Mouse (Mus musculus): ENCODE data around the gene Wdr44. TPM values are rescaled to one million over a fixed set of nuclear protein-coding genes. Genes with fewer than 3 reads are reported as not detected.
"Not testable (repeated sequence)": the region's sequence is repeated elsewhere in the genome, so short reads cannot be mapped to it uniquely, and the experiment has no call there.

Wdr44 gene
- polyA plus RNA-seq, 1 experiment from 2014 or later: 9.1 TPM

GRCm38 (mm10) chrX:23699023-23699422, 6.2 kb downstream of the Wdr44 start:
- 100% methylated on average over 1 of the region's 1 CpGs for WGBS
- H3K9me3 ChIP-seq: no peaks in the 10 kb centered on the region

GRCm38 (mm10) chrX:23717247-23717646, 24.4 kb downstream of the Wdr44 start:
- Histone ChIP-seq H3K9ac (no peak overlapping the region), H3K4me2 (replicated peaks) (no peak overlapping the region), H3K9me3 (no peaks in the 10 kb centered on the region), H3K4me1 (no peaks in the 10 kb centered on the region), H3K27ac (no peak overlapping the region), H3K4me3 (no peak overlapping the region), H3K36me3 (no peaks in the 10 kb centered on the region), H3K27me3 (no peaks in the 10 kb centered on the region)
- no peak for ATAC-seq (ENCODE audit: low FRiP score, low read depth)
- 72% methylated on average over 1 of the region's 1 CpGs for WGBS

More at GRCm38 (mm10) chrX:23699023-23699422, 6.2 kb downstream of the Wdr44 start:
- H3K36me3 ChIP-seq: no peaks in the 10 kb centered on the region
- H3K9ac ChIP-seq: no peak overlapping the region
- no peak overlapping the region for H3K4me3 ChIP-seq
- H3K4me1 ChIP-seq: no peaks in the 10 kb centered on the region
- H3K27me3 ChIP-seq: no peaks in the 10 kb centered on the region
- ATAC-seq (ENCODE audit: low FRiP score, low read depth): no peak
- H3K4me2 ChIP-seq (replicated peaks): no peak overlapping the region
- H3K27ac ChIP-seq: no peak overlapping the region

- H3K4me2 ChIP-seq (replicated peaks): no peak overlapping the region
- H3K36me3 ChIP-seq: no peaks in the 10 kb centered on the region
- no peak overlapping the region for H3K4me3 ChIP-seq
- H3K27me3 ChIP-seq: no peaks in the 10 kb centered on the region
- no peaks in the 10 kb centered on the region for H3K9me3 ChIP-seq
- no peak overlapping the region for H3K27ac ChIP-seq
- H3K4me1 ChIP-seq: no peaks in the 10 kb centered on the region
- 68% methylated on average over 1 of the region's 1 CpGs for WGBS
- ATAC-seq (ENCODE audit: low FRiP score, low read depth): no peak
- H3K9ac ChIP-seq: no peak overlapping the region
Observed at GRCm38 (mm10) chrX:23727463-23727862, 34.6 kb downstream of the Wdr44 start.

GRCm38 (mm10) chrX:23754671-23755070, 61.8 kb downstream of the Wdr44 start:
- Histone ChIP-seq H3K36me3 (no peaks in the 10 kb centered on the region), H3K27ac (no peak overlapping the region), H3K4me2 (replicated peaks) (no peak overlapping the region), H3K9ac (no peak overlapping the region), H3K27me3 (no peaks in the 10 kb centered on the region), H3K4me1 (no peaks in the 10 kb centered on the region), H3K9me3 (no peaks in the 10 kb centered on the region), H3K4me3 (no peak overlapping the region)
- no peak for ATAC-seq (ENCODE audit: low FRiP score, low read depth)
- WGBS: 75% methylated on average over 1 of the region's 1 CpGs

- H3K4me3 ChIP-seq: no peak overlapping the region
- no peaks in the 10 kb centered on the region for H3K9me3 ChIP-seq
Observed at GRCm38 (mm10) chrX:23767849-23768248, 75.0 kb downstream of the Wdr44 start.

GRCm38 (mm10) chrX:23807125-23807524, 114.3 kb downstream of the Wdr44 start:
- Histone ChIP-seq H3K27me3 (no peaks in the 10 kb centered on the region), H3K27ac (no peak overlapping the region), H3K4me3 (no peak overlapping the region), H3K4me1 (no peaks in the 10 kb centered on the region), H3K9me3 (no peaks in the 10 kb centered on the region), H3K4me2 (replicated peaks) (no peak overlapping the region), H3K9ac (no peak overlapping the region), H3K36me3 (no peaks in the 10 kb centered on the region)
- no peak for ATAC-seq (ENCODE audit: low FRiP score, low read depth)
- 95% methylated on average over 3 of the region's 3 CpGs for WGBS

More at GRCm38 (mm10) chrX:23767849-23768248, 75.0 kb downstream of the Wdr44 start:
- H3K9ac ChIP-seq: no peak overlapping the region
- H3K27ac ChIP-seq: no peak overlapping the region
- no peak for ATAC-seq (ENCODE audit: low FRiP score, low read depth)
- H3K27me3 ChIP-seq: no peaks in the 10 kb centered on the region
- peaks cover 3% of the 10 kb centered on the region; the same call in 1 of the 2 replicates for H3K36me3 ChIP-seq
- WGBS: 83% methylated on average over 1 of the region's 1 CpGs
- H3K4me1 ChIP-seq: no peaks in the 10 kb centered on the region
- no peak overlapping the region for H3K4me2 ChIP-seq (replicated peaks)

GRCm38 (mm10) chrX:23810365-23810764, 117.5 kb downstream of the Wdr44 start:
- Histone ChIP-seq H3K4me1 (no peaks in the 10 kb centered on the region), H3K36me3 (no peaks in the 10 kb centered on the region), H3K27me3 (no peaks in the 10 kb centered on the region), H3K4me3 (no peak overlapping the region), H3K9ac (no peak overlapping the region), H3K27ac (no peak overlapping the region), H3K4me2 (replicated peaks) (no peak overlapping the region), H3K9me3 (no peaks in the 10 kb centered on the region)
- ATAC-seq (ENCODE audit: low FRiP score, low read depth): no peak
- WGBS: 84% methylated on average over 2 of the region's 2 CpGs

GRCm38 (mm10) chrX:23813287-23813686, 120.4 kb downstream of the Wdr44 start:
- H3K9ac ChIP-seq; H3K9me3 ChIP-seq; H3K36me3 ChIP-seq; H3K4me1 ChIP-seq; H3K27ac ChIP-seq; H3K4me3 ChIP-seq; H3K4me2 ChIP-seq (replicated peaks); H3K27me3 ChIP-seq; ATAC-seq (ENCODE audit: low FRiP score, low read depth): not testable (repeated sequence)
- 68% methylated on average over 1 of the region's 1 CpGs for WGBS

- H3K4me2 ChIP-seq (replicated peaks); H3K9me3 ChIP-seq; H3K27me3 ChIP-seq; ATAC-seq (ENCODE audit: low FRiP score, low read depth); H3K36me3 ChIP-seq; H3K9ac ChIP-seq; H3K27ac ChIP-seq; H3K4me1 ChIP-seq; H3K4me3 ChIP-seq: not testable (repeated sequence)
- WGBS: 83% methylated on average over 6 of the region's 6 CpGs
Observed at GRCm38 (mm10) chrX:23822885-23823284, 130.0 kb downstream of the Wdr44 start.

GRCm38 (mm10) chrX:23823398-23824023, 130.7 kb downstream of the Wdr44 start:
- Histone ChIP-seq H3K27ac (no peak overlapping the region), H3K9me3 (no peaks in the 10 kb centered on the region), H3K27me3 (no peaks in the 10 kb centered on the region), H3K4me3 (no peak overlapping the region), H3K36me3 (no peaks in the 10 kb centered on the region), H3K4me2 (replicated peaks) (peak overlapping the region; percentile 32; the same call in 1 of the 2 replicates), H3K9ac (no peak overlapping the region), H3K4me1 (no peaks in the 10 kb centered on the region)
- no peak for ATAC-seq (ENCODE audit: low FRiP score, low read depth)
- 61% methylated on average over 19 of the region's 19 CpGs for WGBS

GRCm38 (mm10) chrX:23833784-23834183, 140.9 kb downstream of the Wdr44 start:
- not testable (repeated sequence) for H3K27me3 ChIP-seq; ATAC-seq (ENCODE audit: low FRiP score, low read depth); H3K4me2 ChIP-seq (replicated peaks); H3K9me3 ChIP-seq; H3K4me3 ChIP-seq; H3K9ac ChIP-seq; H3K36me3 ChIP-seq; H3K4me1 ChIP-seq; H3K27ac ChIP-seq
- 86% methylated on average over 11 of the region's 11 CpGs for WGBS

GRCm38 (mm10) chrX:23840921-23841320, 148.1 kb downstream of the Wdr44 start:
- no peaks in the 10 kb centered on the region for H3K27me3 ChIP-seq
- 77% methylated on average over 1 of the region's 1 CpGs for WGBS
- H3K9ac ChIP-seq: no peak overlapping the region
- ATAC-seq (ENCODE audit: low FRiP score, low read depth): no peak
- H3K36me3 ChIP-seq: no peaks in the 10 kb centered on the region
- H3K9me3 ChIP-seq: no peaks in the 10 kb centered on the region
- H3K4me1 ChIP-seq: no peaks in the 10 kb centered on the region
- H3K4me3 ChIP-seq: no peak overlapping the region
- no peak overlapping the region for H3K27ac ChIP-seq
- no peak overlapping the region for H3K4me2 ChIP-seq (replicated peaks)

Data from limb, embryonic 13.5 days (tissue).